Mouse (Mus musculus) frontal cortex, postnatal 10 days (tissue): ENCODE results near the gene P2ry14.
A peak's percentile ranks its signal among the peaks of the same experiment; 100 is the strongest.

ENCODE experiments used
- DNase-seq, 2 experiments: peaks; one replicate each; pipeline ENCODE4 v3.0.0; 2022; ENCODE audit warnings: low spot score in 2 of 2, mixed read lengths in 1 of 2

P2ry14 gene

GRCm38 (mm10) chr3:59153424-59153823 is at the start of gene P2ry14:
TSS of gene P2ry14 (minus strand) at chr3:59153618.
- no peak for DNase-seq

GRCm38 (mm10) chr3:59197329-59197948 is 44.0 kb upstream of the P2ry14 start:
- no peak for DNase-seq

DNA sequence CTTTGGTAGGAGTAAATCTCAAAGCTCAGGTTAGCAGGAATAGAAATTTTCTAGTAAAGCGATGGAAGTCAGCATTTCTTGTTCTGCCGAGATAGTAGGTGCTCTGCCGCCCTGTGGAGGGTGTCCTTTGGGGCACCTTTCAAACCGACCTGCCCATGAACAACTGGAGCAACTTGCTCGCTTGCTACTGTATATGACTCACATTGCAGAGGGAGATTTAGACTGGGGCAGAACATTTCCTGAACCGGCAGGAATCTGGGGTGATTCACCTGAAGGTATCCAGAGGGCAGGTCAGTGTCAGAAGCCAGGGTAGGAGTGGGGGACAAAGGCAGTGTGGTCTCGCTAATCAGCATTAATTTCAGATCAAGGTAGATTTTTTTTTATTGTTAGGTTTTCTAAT is 41.5 kb upstream of the P2ry14 start, which contains the start of gene Gpr87:
TSS of gene Gpr87 (minus strand) at position 167 of the 400 bp plus-strand sequence.
- DNase-seq, result no peak

DNA sequence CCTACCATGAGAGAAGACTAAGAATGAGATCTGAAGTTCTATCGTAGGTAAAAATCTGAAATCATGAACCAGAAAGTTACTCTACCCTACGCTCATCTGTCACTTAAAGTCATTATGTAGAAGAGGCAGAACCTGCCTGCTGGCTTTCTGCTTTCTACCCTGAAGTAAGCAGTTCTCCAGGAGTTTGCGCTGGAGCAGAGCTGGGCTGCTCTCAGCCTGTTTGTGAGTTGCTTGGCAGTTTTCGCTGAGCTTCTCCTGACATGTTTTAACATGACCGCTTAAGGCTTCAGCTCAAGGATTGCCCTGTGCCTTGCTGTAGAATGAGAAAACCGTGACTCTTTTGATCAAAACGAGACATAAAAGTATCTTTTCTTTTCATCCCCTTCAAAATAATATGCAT is 40.7 kb upstream of the P2ry14 start:
- DNase-seq, result no peak

- DNase-seq, result no peak
These were observed 38.3 kb upstream of the P2ry14 start for GRCm38 (mm10) chr3:59191674-59192073.

GRCm38 (mm10) chr3:59187336-59187735 is 33.9 kb upstream of the P2ry14 start:
- no peak for DNase-seq

- DNase-seq, result no peak
These were observed 32.2 kb upstream of the P2ry14 start for GRCm38 (mm10) chr3:59185662-59186061.

- no peak for DNase-seq
These were observed 28.7 kb upstream of the P2ry14 start for GRCm38 (mm10) chr3:59182129-59182528.

- DNase-seq, result no peak
These were observed 27.7 kb upstream of the P2ry14 start for GRCm38 (mm10) chr3:59181134-59181533.

DNA sequence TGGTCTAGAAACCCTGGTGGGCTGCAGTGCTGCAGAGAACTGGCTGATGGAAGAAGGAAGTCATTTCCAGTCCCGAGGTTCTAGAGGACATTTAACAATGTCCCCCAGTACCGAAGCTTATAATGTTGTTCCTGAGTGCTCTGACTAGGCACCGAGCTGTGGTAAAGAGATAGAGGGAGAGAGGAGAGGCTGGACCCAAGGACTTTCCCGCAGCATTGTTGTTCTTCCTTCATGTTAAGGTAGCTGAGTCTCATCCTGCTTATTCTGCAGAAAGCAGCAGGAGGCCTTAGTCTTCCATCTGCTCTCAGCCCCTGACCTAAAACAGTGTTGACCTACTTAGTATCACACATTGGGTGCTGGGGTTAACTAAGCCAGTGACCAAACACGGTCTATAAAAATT is 23.5 kb upstream of the P2ry14 start:
- no peak for DNase-seq

GRCm38 (mm10) chr3:59175234-59175633 is 21.8 kb upstream of the P2ry14 start:
- peak; percentile 21 to 40 for DNase-seq

DNA sequence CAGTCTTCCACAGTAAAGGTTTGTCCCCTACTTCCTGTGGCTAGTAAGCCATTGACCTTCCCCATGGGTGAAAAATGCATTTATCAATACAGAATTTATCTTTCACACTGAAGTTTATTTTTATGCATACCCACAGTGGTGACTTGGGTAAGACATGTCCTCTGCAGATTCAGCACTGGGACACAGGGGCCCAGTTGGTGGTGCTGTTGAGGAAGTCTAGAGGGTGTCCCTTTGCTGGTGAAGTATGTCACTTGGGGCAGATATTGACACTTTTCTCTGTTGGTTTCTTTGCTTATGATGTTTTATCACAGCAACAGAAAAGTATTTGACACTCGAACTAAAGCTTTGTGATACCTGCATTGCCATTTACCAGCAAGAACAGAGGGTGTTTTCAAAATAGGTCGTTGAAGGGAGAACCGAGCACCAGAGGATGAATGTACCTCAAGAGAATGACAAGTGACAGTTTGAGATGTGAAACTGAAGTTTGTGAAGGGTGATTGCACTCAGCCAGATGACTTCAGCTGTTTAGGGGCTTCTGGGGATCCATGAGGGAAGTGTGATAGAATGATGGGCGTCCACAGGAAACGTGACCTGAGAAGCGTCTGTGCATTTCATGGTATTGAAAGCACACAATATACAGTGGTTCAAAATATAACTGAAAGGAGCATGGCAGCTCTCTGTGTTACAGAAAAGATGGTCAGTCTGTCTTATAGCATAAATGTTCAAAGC is 21.2 kb upstream of the P2ry14 start:
- DNase-seq, result no peak

DNA sequence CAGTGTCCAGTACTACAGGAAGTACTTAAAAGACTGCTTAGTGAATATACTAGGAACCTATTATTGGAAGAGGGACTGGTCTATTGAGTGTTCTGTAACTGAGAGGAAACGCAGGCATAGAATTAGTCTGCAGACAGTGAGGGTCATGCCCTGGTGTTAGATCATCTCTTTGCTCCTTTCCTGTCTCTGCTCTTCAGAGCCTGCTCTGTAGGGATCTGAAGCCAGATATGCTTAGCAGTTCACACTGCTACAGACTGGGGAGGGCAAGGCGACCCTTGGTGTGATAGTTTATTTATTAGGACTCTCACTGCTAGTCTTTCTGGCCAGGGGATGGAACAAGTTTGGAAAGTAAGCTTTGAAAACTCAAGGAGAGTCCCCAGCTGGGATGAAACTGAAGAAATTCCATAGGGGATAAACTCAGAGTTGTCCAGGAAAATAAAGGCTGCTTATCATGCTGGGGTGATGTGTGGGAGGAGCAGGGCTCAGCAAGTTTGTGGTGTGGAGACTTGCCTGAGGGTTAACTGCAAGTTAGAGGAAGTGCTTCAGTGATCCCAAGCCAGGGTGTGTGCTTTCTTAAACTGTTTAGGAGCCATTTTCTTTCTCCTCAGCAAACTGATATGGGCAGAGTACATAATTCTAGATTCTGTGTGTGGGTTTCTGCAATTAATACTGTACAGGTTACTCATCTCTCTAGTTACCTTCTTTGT is 16.7 kb upstream of the P2ry14 start:
- DNase-seq, result no peak

GRCm38 (mm10) chr3:59169215-59169614 is 15.8 kb upstream of the P2ry14 start:
- DNase-seq, result no peak

GRCm38 (mm10) chr3:59168476-59168875 is 15.1 kb upstream of the P2ry14 start:
- no peak for DNase-seq

- no peak for DNase-seq
These were observed 14.1 kb upstream of the P2ry14 start for GRCm38 (mm10) chr3:59167417-59168054.

GRCm38 (mm10) chr3:59160465-59160864 is 7.0 kb upstream of the P2ry14 start:
- no peak for DNase-seq

- DNase-seq, result no peak
These were observed 3.6 kb upstream of the P2ry14 start for GRCm38 (mm10) chr3:59157048-59157447.

GRCm38 (mm10) chr3:59155404-59155803 is 2.0 kb upstream of the P2ry14 start:
- DNase-seq, result no peak

- no peak for DNase-seq
These were observed 1.5 kb upstream of the P2ry14 start for GRCm38 (mm10) chr3:59154888-59155287.

DNA sequence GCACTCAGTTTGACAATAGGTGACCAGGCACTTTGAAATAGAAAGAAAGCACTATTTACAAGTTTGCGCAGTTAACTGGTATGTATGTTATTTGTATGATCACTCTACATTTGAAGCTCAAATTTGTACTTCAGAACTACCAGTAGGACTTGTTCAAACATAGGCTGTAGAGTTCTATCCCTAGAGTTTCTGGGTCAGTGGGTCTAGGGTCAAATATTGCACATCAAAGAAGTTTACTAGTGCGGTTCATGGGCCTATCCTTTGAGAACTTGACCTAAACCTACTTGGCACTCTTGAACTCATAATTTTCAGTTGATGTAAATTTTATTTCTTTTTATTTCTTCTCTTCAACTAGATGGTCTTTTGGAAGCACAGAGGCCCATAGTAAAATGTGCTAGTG is 2.8 kb downstream of the P2ry14 start:
- DNase-seq, result no peak

GRCm38 (mm10) chr3:59149646-59150045 is 3.8 kb downstream of the P2ry14 start:
- DNase-seq, result no peak
